Mouse (Mus musculus): ENCODE data around the gene Unc119. TPM values are rescaled to one million over a fixed set of nuclear protein-coding genes. Genes with fewer than 3 reads are reported as not detected.

Unc119 gene
- polyA plus RNA-seq, 1 experiment from 2014 or later, result 77.0 TPM

GRCm38 (mm10) chr11:78346326-78347069 is 3.2 kb downstream of the Unc119 start:
- Histone ChIP-seq H3K4me1 (ENCODE audit: control insufficient read depth, insufficient read depth, low read length) (peaks cover 6% of the 10 kb centered on the region), H3K4me2 (ENCODE audit: low read depth, low read length) (no peak overlapping the region), H3K9ac (replicated peaks; ENCODE audit: low read length) (no peak overlapping the region), H3K4me3 (ENCODE audit: low read depth, low read length) (no peak overlapping the region), H3K9me3 (replicated peaks; ENCODE audit: control insufficient read depth, low read length) (no peaks in the 10 kb centered on the region), H3K27ac (replicated peaks; ENCODE audit: low read depth, low read length) (no peak overlapping the region), H3K36me3 (replicated peaks; ENCODE audit: control insufficient read depth, insufficient read depth, low read depth, low read length) (peaks cover 2% of the 10 kb centered on the region), H3K27me3 (ENCODE audit: control insufficient read depth, insufficient read depth, low read length) (no peaks in the 10 kb centered on the region)
- no peak for DNase-seq (ENCODE audit: low spot score)
- ATAC-seq (replicated peaks; ENCODE audit: insufficient number of reproducible peaks, low FRiP score, low TSS enrichment, low read depth), result no peak
- WGBS, result 78% methylated on average over 6 of the region's 6 CpGs

DNA sequence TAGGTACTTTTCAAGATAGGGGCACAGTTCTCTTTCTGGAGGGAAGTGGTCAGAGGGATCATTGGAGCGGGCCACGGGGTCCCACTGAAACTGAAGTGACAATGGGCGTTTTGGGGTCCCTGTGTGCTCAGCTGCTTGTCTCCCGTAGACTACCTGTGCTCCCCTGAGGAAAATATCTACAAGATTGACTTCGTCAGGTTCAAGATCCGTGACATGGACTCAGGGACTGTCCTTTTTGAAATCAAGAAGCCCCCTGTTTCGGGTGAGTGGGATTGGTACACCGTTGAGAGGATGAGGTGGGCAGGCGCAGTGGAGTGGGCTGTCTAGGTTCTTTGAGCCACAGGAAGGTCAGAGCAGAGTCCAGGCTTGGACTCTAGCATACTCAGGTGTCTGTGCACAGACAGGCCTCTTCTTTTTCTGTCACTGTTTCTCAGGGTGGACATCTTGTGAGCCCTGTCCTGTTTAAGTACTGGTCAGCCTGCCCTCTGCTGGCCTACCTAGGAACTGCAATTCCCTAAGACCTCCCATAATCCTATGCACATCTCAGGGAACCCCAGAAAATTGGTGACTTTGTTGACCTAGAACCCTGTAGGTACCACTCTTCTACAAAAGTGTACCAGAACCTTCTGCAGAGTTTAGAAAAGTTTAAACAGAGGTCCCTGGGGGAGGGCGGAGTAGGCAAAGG is 3.9 kb downstream of the Unc119 start:
- peaks cover 6% of the 10 kb centered on the region for H3K4me1 ChIP-seq (ENCODE audit: control insufficient read depth, insufficient read depth, low read length)
- H3K9ac ChIP-seq (replicated peaks; ENCODE audit: low read length), result no peak overlapping the region
- WGBS, result 90% methylated on average over 10 of the region's 10 CpGs
- no peak overlapping the region for H3K4me3 ChIP-seq (ENCODE audit: low read depth, low read length)
- DNase-seq (ENCODE audit: low spot score) (peak; percentile 88), ATAC-seq (replicated peaks; ENCODE audit: insufficient number of reproducible peaks, low FRiP score, low TSS enrichment, low read depth) (no peak)
- H3K36me3 ChIP-seq (replicated peaks; ENCODE audit: control insufficient read depth, insufficient read depth, low read depth, low read length), result peaks cover 2% of the 10 kb centered on the region
- H3K27ac ChIP-seq (replicated peaks; ENCODE audit: low read depth, low read length), result no peak overlapping the region
- H3K27me3 ChIP-seq (ENCODE audit: control insufficient read depth, insufficient read depth, low read length), result no peaks in the 10 kb centered on the region
- no peaks in the 10 kb centered on the region for H3K9me3 ChIP-seq (replicated peaks; ENCODE audit: control insufficient read depth, low read length)
- no peak overlapping the region for H3K4me2 ChIP-seq (ENCODE audit: low read depth, low read length)

DNA sequence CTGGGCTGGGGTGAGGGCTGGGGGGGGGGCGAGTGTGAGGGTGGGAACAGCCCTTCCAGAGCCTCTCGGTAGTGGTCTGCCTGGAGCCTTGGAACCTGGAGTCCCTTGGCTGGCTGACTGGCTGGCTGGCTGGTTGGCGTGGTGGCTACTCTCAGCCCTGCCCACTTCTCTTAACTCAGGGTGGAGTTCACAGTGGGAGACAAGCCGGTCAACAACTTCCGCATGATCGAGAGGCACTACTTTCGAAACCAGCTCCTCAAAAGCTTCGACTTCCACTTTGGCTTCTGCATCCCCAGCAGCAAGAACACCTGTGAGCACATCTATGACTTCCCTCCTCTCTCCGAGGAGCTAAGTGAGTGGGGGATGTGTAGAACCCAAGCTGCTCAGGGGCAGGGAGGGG is 4.6 kb downstream of the Unc119 start:
- Histone ChIP-seq H3K9me3 (replicated peaks; ENCODE audit: control insufficient read depth, low read length) (no peaks in the 10 kb centered on the region), H3K36me3 (replicated peaks; ENCODE audit: control insufficient read depth, insufficient read depth, low read depth, low read length) (peaks cover 2% of the 10 kb centered on the region), H3K27me3 (ENCODE audit: control insufficient read depth, insufficient read depth, low read length) (no peaks in the 10 kb centered on the region), H3K4me3 (ENCODE audit: low read depth, low read length) (no peak overlapping the region), H3K4me1 (ENCODE audit: control insufficient read depth, insufficient read depth, low read length) (peaks cover 6% of the 10 kb centered on the region), H3K4me2 (ENCODE audit: low read depth, low read length) (no peak overlapping the region), H3K9ac (replicated peaks; ENCODE audit: low read length) (no peak overlapping the region), H3K27ac (replicated peaks; ENCODE audit: low read depth, low read length) (no peak overlapping the region)
- 77% methylated on average over 9 of the region's 9 CpGs for WGBS
- ATAC-seq (replicated peaks; ENCODE audit: insufficient number of reproducible peaks, low FRiP score, low TSS enrichment, low read depth), result no peak
- no peak for DNase-seq (ENCODE audit: low spot score)

DNA sequence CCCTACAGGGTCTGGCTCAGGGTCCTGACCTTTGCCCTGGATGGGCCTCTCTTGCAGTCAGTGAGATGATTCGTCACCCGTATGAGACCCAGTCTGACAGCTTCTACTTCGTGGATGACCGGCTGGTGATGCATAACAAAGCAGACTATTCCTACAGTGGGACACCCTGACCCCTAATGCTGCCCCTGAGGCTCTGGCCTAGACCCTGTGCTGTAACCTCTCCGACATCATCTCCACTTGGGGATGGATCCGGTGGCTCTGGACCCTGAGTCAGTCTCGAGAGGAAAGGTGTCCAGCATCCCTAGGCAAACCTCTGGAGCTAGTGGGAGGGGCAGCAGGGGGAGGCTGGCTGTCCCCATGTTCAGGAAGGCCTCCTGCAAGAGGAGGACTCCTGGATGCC is 5.2 kb downstream of the Unc119 start:
- ATAC-seq (replicated peaks; ENCODE audit: insufficient number of reproducible peaks, low FRiP score, low TSS enrichment, low read depth), result no peak

GRCm38 (mm10) chr11:78349441-78350358 is 6.4 kb downstream of the Unc119 start:
- no peak overlapping the region for H3K4me3 ChIP-seq (ENCODE audit: low read depth, low read length)
- peaks cover 6% of the 10 kb centered on the region for H3K4me1 ChIP-seq (ENCODE audit: control insufficient read depth, insufficient read depth, low read length)
- H3K4me2 ChIP-seq (ENCODE audit: low read depth, low read length), result no peak overlapping the region
- no peak for DNase-seq (ENCODE audit: low spot score)
- ATAC-seq (replicated peaks; ENCODE audit: insufficient number of reproducible peaks, low FRiP score, low TSS enrichment, low read depth), result no peak
- WGBS, result 92% methylated on average over 4 of the region's 4 CpGs
- no peaks in the 10 kb centered on the region for H3K27me3 ChIP-seq (ENCODE audit: control insufficient read depth, insufficient read depth, low read length)
- H3K27ac ChIP-seq (replicated peaks; ENCODE audit: low read depth, low read length), result no peak overlapping the region
- H3K36me3 ChIP-seq (replicated peaks; ENCODE audit: control insufficient read depth, insufficient read depth, low read depth, low read length), result peaks cover 2% of the 10 kb centered on the region
- H3K9me3 ChIP-seq (replicated peaks; ENCODE audit: control insufficient read depth, low read length), result no peaks in the 10 kb centered on the region
- no peak overlapping the region for H3K9ac ChIP-seq (replicated peaks; ENCODE audit: low read length)

More for the DNA sequence above, 5.2 kb downstream of the Unc119 start:
- Histone ChIP-seq H3K9me3 (replicated peaks; ENCODE audit: control insufficient read depth, low read length) (no peaks in the 10 kb centered on the region), H3K4me3 (ENCODE audit: low read depth, low read length) (no peak overlapping the region), H3K27me3 (ENCODE audit: control insufficient read depth, insufficient read depth, low read length) (no peaks in the 10 kb centered on the region), H3K4me1 (ENCODE audit: control insufficient read depth, insufficient read depth, low read length) (peaks cover 6% of the 10 kb centered on the region), H3K36me3 (replicated peaks; ENCODE audit: control insufficient read depth, insufficient read depth, low read depth, low read length) (peaks cover 2% of the 10 kb centered on the region), H3K27ac (replicated peaks; ENCODE audit: low read depth, low read length) (no peak overlapping the region), H3K4me2 (ENCODE audit: low read depth, low read length) (no peak overlapping the region), H3K9ac (replicated peaks; ENCODE audit: low read length) (no peak overlapping the region)
- WGBS, result 42% methylated on average over 7 of the region's 7 CpGs
- DNase-seq (ENCODE audit: low spot score), result no peak

DNA sequence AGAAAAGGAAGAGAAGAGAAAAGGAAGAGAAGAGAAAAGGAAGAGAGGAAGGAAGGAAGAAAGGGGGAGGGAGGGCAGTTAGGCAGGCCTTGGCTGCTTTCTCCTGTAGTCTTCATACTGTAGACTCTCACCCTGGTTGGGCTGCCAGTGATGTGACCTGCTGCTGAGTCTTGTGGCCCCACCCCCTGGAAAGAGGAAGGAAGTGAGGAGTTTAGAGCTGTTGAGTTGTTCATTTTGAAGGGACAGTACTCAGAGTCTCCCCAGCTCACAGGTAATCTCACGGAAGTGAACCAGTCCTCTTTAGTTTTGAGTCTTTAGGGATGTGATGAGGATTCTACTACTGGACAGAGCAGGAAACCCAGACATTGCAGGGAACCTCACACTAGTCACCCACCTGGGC is 9.8 kb downstream of the Unc119 start:
- 94% methylated on average over 1 of the region's 1 CpGs for WGBS
- Histone ChIP-seq H3K9ac (replicated peaks; ENCODE audit: low read length) (no peak overlapping the region), H3K4me2 (ENCODE audit: low read depth, low read length) (no peak overlapping the region), H3K27ac (replicated peaks; ENCODE audit: low read depth, low read length) (no peak overlapping the region), H3K4me1 (ENCODE audit: control insufficient read depth, insufficient read depth, low read length) (no peaks in the 10 kb centered on the region), H3K36me3 (replicated peaks; ENCODE audit: control insufficient read depth, insufficient read depth, low read depth, low read length) (no peaks in the 10 kb centered on the region; the same call in 1 of the 2 replicates), H3K27me3 (ENCODE audit: control insufficient read depth, insufficient read depth, low read length) (no peaks in the 10 kb centered on the region), H3K9me3 (replicated peaks; ENCODE audit: control insufficient read depth, low read length) (no peaks in the 10 kb centered on the region), H3K4me3 (ENCODE audit: low read depth, low read length) (no peak overlapping the region)
- DNase-seq (ENCODE audit: low spot score) (no peak), ATAC-seq (replicated peaks; ENCODE audit: insufficient number of reproducible peaks, low FRiP score, low TSS enrichment, low read depth) (no peak)

DNA sequence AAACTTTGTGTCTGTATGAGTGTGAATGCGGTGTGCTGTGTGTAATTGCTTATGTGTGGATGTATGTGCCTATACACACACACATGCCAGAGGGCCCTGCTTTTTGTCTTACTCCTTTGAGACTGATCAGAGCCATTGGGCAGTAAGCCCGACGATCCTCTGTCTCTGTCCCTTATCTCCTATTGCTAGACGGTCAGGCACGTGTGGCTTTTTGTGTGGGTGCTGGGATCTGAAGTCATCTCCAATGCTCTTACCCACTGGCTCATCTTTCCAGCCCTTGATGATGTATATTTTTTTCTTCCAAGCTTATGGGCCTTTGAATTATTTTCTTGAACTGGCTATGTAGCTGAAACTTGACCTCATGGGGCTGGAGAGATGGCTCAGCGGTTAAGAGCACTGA is 11.6 kb downstream of the Unc119 start:
- WGBS, result 84% methylated on average over 6 of the region's 6 CpGs
- Histone ChIP-seq H3K36me3 (replicated peaks; ENCODE audit: control insufficient read depth, insufficient read depth, low read depth, low read length) (no peaks in the 10 kb centered on the region), H3K4me1 (ENCODE audit: control insufficient read depth, insufficient read depth, low read length) (no peaks in the 10 kb centered on the region), H3K4me3 (ENCODE audit: low read depth, low read length) (no peak overlapping the region), H3K27ac (replicated peaks; ENCODE audit: low read depth, low read length) (no peak overlapping the region), H3K9ac (replicated peaks; ENCODE audit: low read length) (no peak overlapping the region), H3K9me3 (replicated peaks; ENCODE audit: control insufficient read depth, low read length) (no peaks in the 10 kb centered on the region), H3K27me3 (ENCODE audit: control insufficient read depth, insufficient read depth, low read length) (no peaks in the 10 kb centered on the region), H3K4me2 (ENCODE audit: low read depth, low read length) (no peak overlapping the region)
- DNase-seq (ENCODE audit: low spot score), result no peak
- ATAC-seq (replicated peaks; ENCODE audit: insufficient number of reproducible peaks, low FRiP score, low TSS enrichment, low read depth), result no peak

All from embryonic facial prominence, embryonic 11.5 days (tissue).